Mouse (Mus musculus) natural killer cell, adult 2 months (primary cell): ENCODE measurements around the gene Selenov.

Experiments used
- DNase-seq, 2 experiments: peaks; one replicate each; pipeline ENCODE4 v3.0.0; 2022; ENCODE audit warnings: low spot score in 2 of 2

The Selenov gene

GRCm38 (mm10) chr7:28290638-28291590, at the start of gene Selenov:
Gene Selenov (minus strand): TSS chr7:28291186.
- DNase-seq, result no peak

GRCm38 (mm10) chr7:28339213-28339917, 48.4 kb upstream of the Selenov start:
- DNase-seq, result peak; percentile 64 to 72

GRCm38 (mm10) chr7:28338108-28338998, 47.4 kb upstream of the Selenov start, which contains the start of gene Supt5:
Gene Supt5 (minus strand): TSS chr7:28338746.
- peak; percentile 94 to 97 for DNase-seq

GRCm38 (mm10) chr7:28335471-28335870, 44.5 kb upstream of the Selenov start:
- DNase-seq, result no peak

- no peak for DNase-seq
These were observed 43.5 kb upstream of the Selenov start for GRCm38 (mm10) chr7:28334534-28334933.

GRCm38 (mm10) chr7:28328260-28328659, 37.3 kb upstream of the Selenov start:
- no peak for DNase-seq

GRCm38 (mm10) chr7:28326457-28326856, 35.5 kb upstream of the Selenov start:
- DNase-seq, result no peak

- DNase-seq, result no peak
These were observed 34.3 kb upstream of the Selenov start for GRCm38 (mm10) chr7:28325293-28325692.

GRCm38 (mm10) chr7:28321974-28322720, 31.2 kb upstream of the Selenov start:
- DNase-seq, result no peak

GRCm38 (mm10) chr7:28318714-28319113, 27.7 kb upstream of the Selenov start:
- DNase-seq, result no peak

- DNase-seq, result no peak
These were observed 27.1 kb upstream of the Selenov start for GRCm38 (mm10) chr7:28318036-28318435.

GRCm38 (mm10) chr7:28311926-28312543, 21.0 kb upstream of the Selenov start, which contains the start of gene Timm50:
Gene Timm50 (minus strand): TSS chr7:28312072.
- peak; percentile 89 to 92 for DNase-seq

- no peak for DNase-seq
These were observed 20.4 kb upstream of the Selenov start for GRCm38 (mm10) chr7:28311151-28311925.

- DNase-seq, result no peak
These were observed 18.8 kb upstream of the Selenov start for GRCm38 (mm10) chr7:28309737-28310136.

- DNase-seq, result no peak
These were observed 15.2 kb upstream of the Selenov start for GRCm38 (mm10) chr7:28306216-28306615.

- no peak for DNase-seq
These were observed 14.7 kb upstream of the Selenov start for GRCm38 (mm10) chr7:28305641-28306040.

GRCm38 (mm10) chr7:28301616-28302433, 10.8 kb upstream of the Selenov start, which contains the start of gene Dll3:
Gene Dll3 (minus strand): TSS chr7:28302238.
- DNase-seq, result peak; percentile 32 to 41

GRCm38 (mm10) chr7:28298837-28299625, 8.0 kb upstream of the Selenov start:
- peak in 1 of 2 experiments; percentile 31 for DNase-seq
